Mouse (Mus musculus) bone marrow, adult 2 months (tissue): ENCODE measurements around the gene Dlx6.

Source experiments
- CTCF ChIP-seq: fragments of 200-500 bp; IDR thresholded peaks from 2 replicates; pipeline ENCODE4 v1.5.1; 2011; ENCODE audit warnings: low read length, control low read depth; ENCODE audit not compliant: control insufficient read depth, insufficient read depth
- POLR2A ChIP-seq: fragments of 200-500 bp; IDR thresholded peaks from 2 replicates; pipeline ENCODE4 v1.6.1; 2011; ENCODE audit warnings: low read depth, mild to moderate bottlenecking, control low read depth, low read length, borderline replicate concordance; ENCODE audit not compliant: control insufficient read depth

DNA sequence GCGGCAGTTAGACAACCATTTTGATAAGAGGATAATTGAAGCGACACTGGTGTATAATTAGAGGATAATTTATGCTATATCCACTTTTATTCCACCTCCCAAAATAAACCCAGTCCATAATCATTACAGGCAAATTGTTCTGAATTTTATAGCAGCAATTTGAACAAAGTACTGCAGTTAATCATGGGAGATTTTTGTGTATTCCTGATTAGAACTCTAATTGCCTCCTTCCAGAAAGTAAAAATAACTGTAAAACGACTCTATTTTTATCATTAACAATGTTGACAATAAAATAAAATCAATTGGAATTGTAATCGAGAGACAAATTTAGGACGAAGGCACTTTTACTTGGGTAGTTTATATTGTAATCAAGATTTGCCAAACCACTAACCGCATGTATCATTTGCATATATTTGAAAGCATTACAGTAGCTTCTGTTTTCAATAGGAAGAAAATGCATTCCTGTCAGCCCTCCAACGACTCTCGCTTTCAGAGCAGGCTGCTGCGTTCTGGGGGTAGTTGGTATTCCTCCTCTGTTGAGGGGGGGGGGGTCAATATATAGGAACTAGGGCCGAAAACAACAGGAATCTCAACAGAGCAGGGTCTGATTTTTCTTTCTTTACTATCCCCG, 1.2 kb upstream of the Dlx6 start:
- TF ChIP-seq CTCF (no peak), POLR2A (no peak)
